Mouse (Mus musculus) cerebellum, postnatal 4 days (tissue): ENCODE data around the gene Ezr.

Experiments used
- DNase-seq, 2 experiments: peaks; one replicate each; pipeline ENCODE4 v3.0.0; 2022; ENCODE audit warnings: low spot score in 2 of 2, mixed read lengths in 1 of 2

Gene Ezr

GRCm38 (mm10) chr17:6789581-6790118 is 7.1 kb upstream of the Ezr start:
- DNase-seq: peak in 1 of 2 experiments; percentile 50

- peak in 1 of 2 experiments; percentile 74 for DNase-seq
Observed at GRCm38 (mm10) chr17:6789103-6789502, 6.5 kb upstream of the Ezr start.

GRCm38 (mm10) chr17:6787241-6787640 is 4.7 kb upstream of the Ezr start:
- no peak for DNase-seq

GRCm38 (mm10) chr17:6783756-6784357 is 1.3 kb upstream of the Ezr start:
- no peak for DNase-seq

GRCm38 (mm10) chr17:6783006-6783661 is 550 bp upstream of the Ezr start:
- DNase-seq: peak in 1 of 2 experiments; percentile 44

- DNase-seq: peak in 1 of 2 experiments; percentile 26
Observed at GRCm38 (mm10) chr17:6782033-6782526, 504 bp downstream of the Ezr start.

GRCm38 (mm10) chr17:6781273-6781672 is 1.3 kb downstream of the Ezr start:
- DNase-seq: no peak

GRCm38 (mm10) chr17:6780521-6781115 is 2.0 kb downstream of the Ezr start:
- DNase-seq: no peak

- no peak for DNase-seq
Observed at GRCm38 (mm10) chr17:6779632-6780031, 3.0 kb downstream of the Ezr start.

- peak in 1 of 2 experiments; percentile 23 for DNase-seq
Observed at GRCm38 (mm10) chr17:6778771-6779509, 3.6 kb downstream of the Ezr start.

GRCm38 (mm10) chr17:6778332-6778683 is 4.3 kb downstream of the Ezr start:
- no peak for DNase-seq

GRCm38 (mm10) chr17:6777629-6778331 is 4.8 kb downstream of the Ezr start:
- DNase-seq: no peak

GRCm38 (mm10) chr17:6777061-6777460 is 5.5 kb downstream of the Ezr start:
- no peak for DNase-seq

- DNase-seq: no peak
Observed at GRCm38 (mm10) chr17:6776576-6776975, 6.0 kb downstream of the Ezr start.

- no peak for DNase-seq
Observed at GRCm38 (mm10) chr17:6776123-6776522, 6.5 kb downstream of the Ezr start.

- DNase-seq: no peak
Observed at GRCm38 (mm10) chr17:6775671-6776070, 6.9 kb downstream of the Ezr start.

- no peak for DNase-seq
Observed at GRCm38 (mm10) chr17:6775221-6775620, 7.4 kb downstream of the Ezr start.

GRCm38 (mm10) chr17:6773249-6773966 is 9.2 kb downstream of the Ezr start:
- DNase-seq: no peak

GRCm38 (mm10) chr17:6772490-6772773 is 10.2 kb downstream of the Ezr start:
- DNase-seq: no peak

GRCm38 (mm10) chr17:6771661-6772489 is 10.7 kb downstream of the Ezr start:
- DNase-seq: no peak
